Mouse (Mus musculus): ENCODE data around the gene Elane.

GRCm38 (mm10) chr10:79896306-79896705 is 10.3 kb downstream of the Elane start:
- no peak for TF ChIP-seq CTCF (IDR thresholded peaks at IDR 0.05; ENCODE audit: low read depth, low read length)
- TF ChIP-seq POLR2A (IDR thresholded peaks at IDR 0.05; ENCODE audit: borderline replicate concordance, low read depth, low read length): no peak
